In the genomic region with DNA sequence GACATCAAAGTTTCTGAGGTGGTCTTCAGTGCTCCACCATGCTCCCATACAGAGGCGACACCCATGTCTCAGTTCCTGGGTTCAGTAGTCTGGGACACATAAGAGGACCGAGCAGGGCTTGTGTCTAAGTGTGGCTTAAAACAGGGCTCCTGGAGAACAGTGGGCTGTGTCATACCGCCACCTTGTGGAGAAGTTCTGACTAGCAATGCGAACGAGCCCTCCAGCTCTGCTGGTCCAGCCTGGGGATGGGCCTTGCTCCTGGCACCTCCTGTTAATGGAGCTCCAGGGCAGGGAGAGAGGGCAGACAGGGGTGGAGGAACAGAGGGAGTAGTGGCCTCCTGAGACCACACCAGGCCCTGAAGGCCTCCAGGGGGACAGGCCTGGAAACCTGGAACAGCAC, we compare ENCODE assay signal across 8 mouse cellular contexts. TPM values are rescaled to one million over a fixed set of nuclear protein-coding genes. Genes with fewer than 3 reads are reported as not detected.
DNase-seq lines count a peak whose midpoint lies in the region; ATAC-seq lines count a peak whose summit lies in the region.

No protein-coding gene starts in this region.

- H3K9ac ChIP-seq in midbrain, embryonic 15.5 days, result no peak overlapping the region

- 1% methylated on average over 5 of the region's 5 CpGs for WGBS in midbrain, embryonic 15.5 days

- DNase-seq in CD4-positive, CD25-positive, alpha-beta regulatory T cell, adult 2 months (ENCODE audit: low read depth, low spot score), result peak; percentile 86
- peak; percentile 87 for DNase-seq in embryo, embryonic 11 days
- peak; percentile 76 to 84 for DNase-seq in gastrocnemius, postnatal 36 days
- DNase-seq in kidney, adult 11 months, result peak; percentile 61
- peak; percentile 85 to 89 for DNase-seq in left cerebral cortex, postnatal 36 days (ENCODE audit: low spot score in 2 of 2)
- DNase-seq in spleen, adult 18-20 months, result peak; percentile 46 to 78

- ATAC-seq in CD4-positive, CD25-positive, alpha-beta regulatory T cell, adult 4 months, result no peak
- peak; percentile 75 for ATAC-seq in midbrain, embryonic 15.5 days (replicated peaks)

- H3K27me3 ChIP-seq in midbrain, embryonic 15.5 days (replicated peaks), result no peaks in the 10 kb centered on the region

- intact Hi-C loops in gastrocnemius, postnatal 36 days (cut with DNase I), result loop anchor here (2.0 kb wide), 2 partner anchors 38 to 142 kb away; a partner anchor contains a TSS
- intact Hi-C loops in left cerebral cortex, postnatal 36 days (cut with DNase I), result loop anchor here (1.0 to 5.0 kb wide), 4 partner anchors 37 to 217 kb away; a partner anchor contains a TSS

- no peaks in the 10 kb centered on the region for H3K4me1 ChIP-seq in midbrain, embryonic 15.5 days

- no peaks in the 10 kb centered on the region for H3K9me3 ChIP-seq in midbrain, embryonic 15.5 days

- no peaks in the 10 kb centered on the region for H3K36me3 ChIP-seq in midbrain, embryonic 15.5 days (replicated peaks)

- no peak overlapping the region for H3K4me3 ChIP-seq in midbrain, embryonic 15.5 days

- no peak overlapping the region for H3K4me2 ChIP-seq in midbrain, embryonic 15.5 days

- H3K27ac ChIP-seq in midbrain, embryonic 15.5 days, result no peak overlapping the region

RNA-seq across cellular contexts. Expression of a gene that starts 11.8 kb away (rescaled TPM):
- polyA plus RNA-seq in CD4-positive, CD25-positive, alpha-beta regulatory T cell, adult 4 months (2017; shearing (Covaris generic)), result not detected
- 1,000 to 10,000 TPM in 1 of 2 experiments, 100 to 1,000 TPM in 1; 404 to 1,700 TPM for total RNA-seq in gastrocnemius, postnatal 36 days (2021)
- 1 to 10 TPM; 1.3 to 1.6 TPM for total RNA-seq in left cerebral cortex, postnatal 36 days (2021)
- polyA plus RNA-seq in midbrain, embryonic 15.5 days (2015; fragmentation: Nextera tagmentation; extraction: Ambion mirVana), result 0.71 and 6.6 TPM in 2 replicates

RNA-seq across cellular contexts. Expression of a gene that starts 39.0 kb away (rescaled TPM):
- polyA plus RNA-seq in CD4-positive, CD25-positive, alpha-beta regulatory T cell, adult 4 months (2017; shearing (Covaris generic)), result under 1 TPM in 1 of 2 experiments, not detected in 1; 0.15 TPM
- total RNA-seq in gastrocnemius, postnatal 36 days (2021), result 1 to 10 TPM; 1.9 to 2.3 TPM
- 100 to 1,000 TPM; 187 to 216 TPM for total RNA-seq in left cerebral cortex, postnatal 36 days (2021)
- polyA plus RNA-seq in midbrain, embryonic 15.5 days (2015; fragmentation: Nextera tagmentation; extraction: Ambion mirVana), result 24.7 and 27.3 TPM in 2 replicates

RNA-seq across cellular contexts. Expression of a gene that starts 51.7 kb away (rescaled TPM):
- under 1 TPM in 1 of 2 experiments, not detected in 1; 0.75 TPM for polyA plus RNA-seq in CD4-positive, CD25-positive, alpha-beta regulatory T cell, adult 4 months (2017; shearing (Covaris generic))
- not detected for total RNA-seq in gastrocnemius, postnatal 36 days (2021)
- total RNA-seq in left cerebral cortex, postnatal 36 days (2021), result under 1 TPM; 0.30 to 0.72 TPM
- 0.29 TPM in 1 of 2 replicates, not detected in the other for polyA plus RNA-seq in midbrain, embryonic 15.5 days (2015; fragmentation: Nextera tagmentation; extraction: Ambion mirVana)

Comparison
In these comparisons a context has a peak if more than half of its experiments do, and no peak if none do; other contexts are left out.
1. RNA of a gene that starts 11.8 kb away (total RNA-seq): 404 to 1,700 TPM in gastrocnemius, postnatal 36 days; 1.3 to 1.6 TPM in left cerebral cortex, postnatal 36 days; every median in the first group is over 100 times any median in the second.
2. RNA of a gene that starts 39.0 kb away (total RNA-seq): 187 to 216 TPM in left cerebral cortex, postnatal 36 days; 1.9 to 2.3 TPM in gastrocnemius, postnatal 36 days; every median in the first group is over 10 times any median in the second.
3. Peak in every context shown above with its lines, with median percentiles within 50 percentile points of each other: DNase-seq.